Mouse (Mus musculus) adrenal gland, postnatal 4 days (tissue): ENCODE data around the gene Arl2. TPM values are rescaled to one million over a fixed set of nuclear protein-coding genes. Genes with fewer than 3 reads are reported as not detected.

Experiments
- DNase-seq, 2 experiments: peaks; one replicate each; pipeline ENCODE4 v3.0.0; 2021 to 2022; ENCODE audit warnings: low spot score in 2 of 2, mixed read lengths in 2 of 2
- total RNA-seq, 2 experiments: library from RNA; stranded (reverse); gene quantifications; 2 replicates each; pipeline ENCODE4 v1.2.3; 2021

Arl2 gene
- total RNA-seq, 2 experiments from 2014 or later, result 64.2 to 65.1 TPM

DNA sequence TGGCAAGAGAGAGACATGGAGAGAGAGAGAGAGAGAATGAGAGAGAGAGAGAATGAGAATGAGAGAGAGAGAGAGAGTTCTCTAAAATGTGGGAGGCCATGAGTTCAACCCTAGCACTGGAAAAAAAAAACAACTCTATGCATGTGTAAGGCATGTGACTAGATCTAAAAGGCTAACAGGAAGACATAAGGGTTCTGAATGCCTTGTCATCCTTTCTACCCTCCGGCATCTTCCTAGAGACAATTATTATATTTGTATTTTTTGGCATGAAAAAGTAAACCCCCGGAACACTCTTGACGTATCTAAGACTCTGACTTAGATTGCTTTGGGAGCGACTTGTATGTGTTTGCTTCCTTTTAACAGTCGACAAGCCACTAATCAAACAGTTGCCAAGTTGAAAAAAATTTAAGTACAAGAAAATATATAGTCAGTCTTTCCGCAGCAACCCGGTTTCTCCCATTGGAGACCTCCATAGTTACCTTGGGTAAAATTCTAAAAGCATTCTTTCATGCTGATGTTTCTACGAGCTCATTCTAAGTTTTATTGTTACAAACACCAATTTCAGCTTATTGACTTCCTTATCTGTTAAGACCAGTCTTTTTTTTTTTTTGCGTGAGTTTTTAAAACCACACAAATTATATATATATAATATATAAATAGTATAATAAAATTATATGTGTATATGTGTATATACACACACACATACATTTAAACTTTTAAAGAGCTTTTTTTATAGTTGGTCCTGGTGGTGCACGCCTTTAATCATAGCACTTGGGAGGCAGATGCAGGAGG lies 14.4 kb downstream of the Arl2 start:
- DNase-seq, result no peak

DNA sequence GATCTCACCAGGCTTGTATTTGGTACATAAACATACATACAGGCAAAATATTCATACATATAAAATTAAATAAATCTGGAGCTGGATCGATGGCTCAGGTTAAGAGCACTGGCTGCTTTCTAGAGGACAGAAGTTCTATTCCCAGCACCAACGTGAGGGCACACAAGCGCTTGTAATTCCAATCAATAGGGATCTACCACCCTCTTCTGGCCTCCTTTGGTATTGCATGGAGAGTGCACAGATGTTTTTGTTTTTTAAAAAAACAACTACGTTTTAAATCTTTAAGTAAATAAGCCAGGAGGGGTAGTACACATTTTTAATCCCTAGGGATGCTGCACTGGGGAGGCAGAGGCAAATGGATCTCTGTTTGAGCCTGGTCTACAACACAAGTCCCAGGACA lies 15.1 kb downstream of the Arl2 start:
- no peak for DNase-seq

DNA sequence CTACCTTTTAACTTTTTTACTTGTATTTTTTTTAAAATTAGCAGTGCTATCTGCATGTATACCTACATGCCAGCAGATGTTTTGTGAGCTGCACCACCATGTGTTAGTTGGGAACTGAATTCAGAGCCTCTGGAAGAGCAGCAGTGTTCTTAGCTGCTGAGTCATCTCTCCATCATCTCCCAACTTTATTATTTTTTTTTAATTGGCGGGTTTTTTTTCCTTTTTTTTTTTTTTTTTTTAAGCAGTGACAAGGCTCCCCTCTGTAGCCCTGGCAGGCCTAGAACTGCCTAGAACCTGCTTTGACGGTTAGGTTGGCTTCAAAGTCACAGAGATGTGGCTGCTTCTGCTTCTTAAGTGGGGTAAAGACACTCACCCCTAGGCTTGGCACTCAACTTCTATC lies 16.4 kb downstream of the Arl2 start:
- DNase-seq, result no peak

DNA sequence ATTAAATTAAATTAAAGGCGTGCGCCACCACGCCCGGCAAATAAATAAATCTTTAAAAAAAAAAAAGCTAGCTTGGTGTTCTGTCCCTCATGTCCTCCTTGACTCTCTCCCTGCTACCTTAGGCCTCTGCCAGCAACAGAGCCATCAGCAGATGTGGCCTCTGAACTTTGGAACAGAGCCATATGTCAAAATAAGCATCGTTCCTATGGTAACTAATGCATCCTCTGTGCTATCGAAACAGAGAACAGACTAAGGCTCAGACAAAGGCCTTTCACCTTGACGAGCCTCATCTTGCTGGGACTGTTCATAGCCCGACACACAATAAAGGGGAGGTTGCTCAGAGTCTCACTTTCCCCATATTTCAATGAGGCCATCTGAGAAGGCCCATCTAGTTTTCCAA lies 18.0 kb downstream of the Arl2 start:
- no peak for DNase-seq

DNA sequence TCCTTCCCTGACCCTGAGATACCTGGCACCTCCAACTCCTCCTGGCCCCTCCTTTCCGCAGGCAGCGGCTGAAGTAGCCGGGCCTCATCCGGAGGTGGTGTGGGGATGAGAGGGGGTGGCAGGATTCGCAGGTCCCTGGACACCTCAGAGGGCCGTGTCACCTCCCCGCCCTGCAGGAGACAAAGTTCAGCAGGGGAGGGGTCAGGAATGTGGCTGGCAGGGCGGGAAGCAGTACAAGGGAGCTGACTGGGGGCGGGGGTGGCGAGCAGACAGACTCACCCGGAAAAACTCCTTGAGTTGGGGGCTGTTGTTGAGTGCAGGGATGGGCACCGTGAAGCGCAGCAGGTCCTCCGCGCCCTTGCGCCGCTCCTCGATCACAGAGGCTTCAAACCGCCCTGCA lies 19.6 kb downstream of the Arl2 start:
- DNase-seq, result no peak

DNA sequence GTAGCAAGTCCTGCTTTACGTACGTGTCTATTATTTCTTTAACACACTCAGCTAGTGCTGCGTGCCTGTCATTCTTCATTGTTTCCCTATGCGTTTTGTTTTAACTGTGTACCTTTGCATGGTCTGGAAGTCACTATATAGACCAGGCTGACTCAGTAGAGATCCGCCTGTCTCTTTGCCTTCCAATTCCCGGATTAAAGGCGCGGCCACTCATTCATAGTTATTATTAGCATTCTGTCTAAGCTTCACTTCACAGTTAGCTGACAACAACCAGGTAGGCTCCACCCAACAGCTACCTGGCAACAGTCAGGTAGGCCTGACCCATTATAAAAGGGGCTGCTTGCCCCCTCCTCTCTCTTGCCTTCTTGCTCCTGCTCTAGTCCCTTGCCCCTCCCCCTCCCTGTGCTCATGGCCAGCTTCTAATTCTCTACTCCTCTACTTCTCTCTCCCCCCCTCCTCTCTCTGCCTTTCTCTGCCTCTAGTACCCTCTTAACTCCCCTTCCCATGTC lies 22.6 kb downstream of the Arl2 start:
- DNase-seq, result no peak

DNA sequence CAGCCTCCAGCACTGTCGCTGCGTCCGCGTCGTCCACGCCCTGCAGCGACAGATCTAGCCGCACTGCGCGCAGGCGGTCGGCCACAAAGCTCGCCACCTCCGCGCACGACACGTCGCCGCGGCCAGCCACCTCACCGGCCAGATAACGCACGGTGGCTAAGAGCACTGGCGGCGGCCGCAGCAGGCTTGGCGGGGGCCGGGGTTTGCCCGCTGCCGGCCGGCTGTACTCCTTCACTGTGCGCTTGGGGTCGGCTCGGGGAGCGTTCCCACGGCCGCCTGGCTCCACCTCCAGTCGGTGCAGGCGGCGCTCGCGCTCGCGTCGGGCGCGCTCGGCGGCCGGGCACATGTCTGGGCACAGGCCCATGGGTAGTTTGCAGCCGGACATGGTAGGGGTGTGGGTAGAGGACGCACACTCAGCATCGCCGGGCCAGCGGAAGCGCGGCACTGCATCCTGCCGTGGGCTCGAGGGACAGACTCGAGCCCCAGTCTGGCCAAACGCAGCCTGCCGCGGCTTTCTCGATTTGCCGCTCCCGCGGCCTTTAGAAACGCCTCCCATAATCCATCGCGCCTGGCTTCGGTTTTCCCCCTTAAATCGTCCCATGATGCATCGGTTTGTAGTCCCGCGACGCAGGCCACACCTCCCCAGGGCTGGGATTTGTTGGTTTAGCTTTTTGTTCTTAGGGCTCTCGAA lies 23.2 kb downstream of the Arl2 start, which contains the start of gene Sac3d1:
Gene Sac3d1, minus strand, starts transcription at position 665 of the 691 bp plus-strand sequence.
- peak; percentile 62 to 72 for DNase-seq

DNA sequence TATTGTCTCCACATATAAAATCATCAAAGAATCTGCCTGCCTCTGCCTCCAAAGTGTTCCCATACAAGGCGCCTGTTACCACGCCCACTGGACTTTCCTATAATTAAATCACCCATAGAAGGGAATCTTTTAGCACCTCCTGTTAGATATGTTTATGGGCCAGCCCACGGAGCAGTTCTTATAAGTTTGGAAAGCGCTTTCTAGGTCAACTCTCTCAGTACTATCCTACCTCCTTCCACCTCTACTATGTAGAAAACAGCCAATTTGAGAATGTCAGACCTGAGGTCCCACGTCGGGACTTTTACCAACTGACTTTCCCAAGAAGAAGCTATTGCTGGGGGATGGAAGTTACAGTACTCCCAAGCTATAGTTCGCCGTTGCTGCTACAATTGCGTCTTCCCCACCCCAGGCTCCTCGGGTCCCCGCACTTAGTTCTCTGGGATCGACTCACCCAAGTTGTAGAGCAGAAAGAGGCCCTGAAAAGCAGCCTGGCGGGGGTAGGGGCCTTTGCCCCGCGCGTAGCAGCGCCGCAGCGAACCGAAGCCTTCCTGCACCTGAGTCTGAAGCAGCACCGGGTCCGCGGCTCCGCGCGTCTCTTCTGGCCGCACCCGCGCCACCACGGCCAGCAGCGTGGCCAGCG lies 23.9 kb downstream of the Arl2 start:
- no peak for DNase-seq

DNA sequence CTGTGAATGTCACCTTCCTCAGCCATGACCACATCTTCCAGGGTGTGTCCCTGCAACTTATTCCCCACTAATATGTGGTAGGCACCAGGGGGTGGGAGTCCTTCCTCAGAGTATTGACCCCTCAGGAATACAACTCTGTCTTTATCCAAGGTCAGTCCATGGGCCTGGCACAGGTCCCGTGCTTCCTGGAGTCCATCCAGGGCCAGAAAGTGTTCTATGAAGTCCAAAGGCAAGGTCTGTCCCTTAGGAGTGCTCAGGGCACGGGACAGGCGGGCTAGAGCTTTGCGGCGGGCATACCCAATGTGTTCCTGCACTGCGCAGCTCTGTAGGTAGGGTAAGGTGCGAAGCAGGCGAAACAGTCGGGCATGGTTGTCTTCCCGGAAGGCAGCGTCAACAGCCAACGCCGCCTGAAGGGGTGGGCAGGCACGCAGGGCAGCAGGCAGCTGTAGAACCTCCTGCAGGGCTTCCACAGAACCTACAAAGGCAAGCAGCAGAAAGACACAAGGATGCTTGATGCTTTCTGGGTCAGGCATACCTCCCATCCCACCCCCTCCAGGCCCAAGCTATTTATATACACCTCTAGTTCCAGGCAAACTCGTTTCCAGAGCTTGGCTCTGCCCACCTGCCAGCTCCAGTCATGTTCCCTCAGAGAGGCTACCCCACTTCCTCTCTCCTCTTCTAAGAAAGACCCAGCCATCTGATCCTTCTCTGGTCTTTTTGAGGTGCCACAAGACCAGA lies 25.1 kb downstream of the Arl2 start:
- no peak for DNase-seq

DNA sequence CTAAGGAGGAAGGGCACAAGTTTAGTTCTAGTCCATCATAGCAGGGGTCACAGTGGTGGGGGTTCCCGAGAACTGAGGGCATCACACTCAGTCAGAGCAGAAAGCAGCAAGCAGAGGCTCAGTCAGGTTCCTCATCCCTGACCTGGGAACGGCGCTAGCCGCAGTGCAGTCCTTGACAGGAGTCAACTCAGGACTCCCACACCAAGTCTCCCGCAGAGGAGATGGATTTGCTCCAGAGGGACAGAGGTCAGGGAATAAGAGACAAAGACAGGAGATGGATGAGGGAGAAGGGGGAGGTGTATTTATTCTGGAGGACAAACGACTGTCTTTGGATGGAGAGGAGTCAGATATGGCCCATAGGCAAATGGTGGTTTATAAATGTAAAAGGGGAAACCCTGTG lies 28.2 kb downstream of the Arl2 start:
- no peak for DNase-seq

DNA sequence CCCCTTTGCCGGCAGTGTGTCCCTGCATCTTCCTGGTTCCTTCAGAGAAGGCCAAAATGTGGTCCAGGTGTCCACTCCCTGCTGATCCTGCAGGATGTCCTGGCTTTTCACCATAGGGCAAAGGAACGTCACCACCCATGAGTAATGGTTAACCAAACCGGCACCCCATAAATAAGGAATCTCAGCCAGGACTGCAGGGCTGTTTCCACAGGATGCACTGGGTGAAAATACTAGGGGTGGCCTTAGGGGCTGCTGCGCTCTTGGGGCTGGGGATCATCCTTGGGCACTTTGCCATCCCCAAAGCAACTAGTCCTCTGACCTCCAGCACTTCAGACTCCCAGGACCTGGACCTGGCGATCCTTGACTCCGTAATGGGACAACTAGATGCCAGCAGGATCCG lies 35.8 kb downstream of the Arl2 start, which contains the start of gene Naaladl1:
Gene Naaladl1, plus strand, starts transcription at position 197 of the 400 bp plus-strand sequence.
- DNase-seq, result no peak

DNA sequence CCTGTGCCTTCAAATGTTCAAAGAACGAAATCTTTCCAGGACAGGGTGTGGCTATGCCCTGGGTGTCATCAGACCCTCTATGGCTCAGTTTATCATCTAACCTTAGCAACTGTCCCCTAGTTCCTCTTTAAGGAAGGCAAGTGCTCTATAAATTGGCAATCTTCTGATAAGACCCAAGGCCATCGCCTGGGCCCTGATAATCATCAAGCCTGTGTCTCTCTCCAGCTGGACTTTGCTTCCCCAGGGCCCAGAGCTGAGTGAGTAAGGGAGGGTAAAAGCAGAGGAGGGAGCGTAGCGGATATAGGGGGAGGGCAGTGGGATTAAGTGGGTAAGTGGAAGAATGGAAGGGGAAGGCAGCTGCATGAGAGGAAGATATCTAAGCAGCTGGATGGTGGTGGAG lies 36.9 kb downstream of the Arl2 start:
- DNase-seq, result no peak

DNA sequence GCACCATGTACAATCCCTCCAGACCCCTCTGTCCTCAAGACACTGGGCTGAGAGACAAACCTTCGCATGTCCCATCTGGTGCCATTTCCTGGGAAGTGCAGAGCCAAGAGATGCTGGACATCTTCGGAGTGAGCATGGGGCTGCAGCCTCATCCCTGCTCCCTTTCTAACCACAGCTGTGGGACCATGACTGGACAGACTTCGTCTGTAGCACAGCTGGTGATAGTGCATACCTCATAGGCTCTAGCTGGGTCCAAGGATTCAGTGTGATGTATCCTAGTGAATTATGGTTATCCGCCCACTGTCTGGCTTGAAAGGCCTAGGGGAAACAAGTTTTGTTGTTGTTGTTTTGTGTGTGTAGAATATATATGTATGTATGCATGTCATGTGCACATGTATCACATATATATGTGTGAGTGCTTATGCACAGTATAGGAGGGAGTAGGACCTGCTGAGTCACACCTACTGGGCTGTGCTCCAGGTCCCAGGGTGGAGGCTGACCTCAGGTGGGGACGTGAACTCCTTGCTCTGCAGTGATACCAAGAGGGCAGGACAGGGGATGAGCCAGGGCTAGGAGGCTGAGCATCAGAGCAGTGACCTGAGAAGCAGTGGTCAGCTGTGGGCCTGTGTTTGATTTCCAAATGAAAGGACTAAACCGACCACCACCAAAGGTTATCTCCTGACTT lies 39.0 kb downstream of the Arl2 start:
- DNase-seq, result no peak

DNA sequence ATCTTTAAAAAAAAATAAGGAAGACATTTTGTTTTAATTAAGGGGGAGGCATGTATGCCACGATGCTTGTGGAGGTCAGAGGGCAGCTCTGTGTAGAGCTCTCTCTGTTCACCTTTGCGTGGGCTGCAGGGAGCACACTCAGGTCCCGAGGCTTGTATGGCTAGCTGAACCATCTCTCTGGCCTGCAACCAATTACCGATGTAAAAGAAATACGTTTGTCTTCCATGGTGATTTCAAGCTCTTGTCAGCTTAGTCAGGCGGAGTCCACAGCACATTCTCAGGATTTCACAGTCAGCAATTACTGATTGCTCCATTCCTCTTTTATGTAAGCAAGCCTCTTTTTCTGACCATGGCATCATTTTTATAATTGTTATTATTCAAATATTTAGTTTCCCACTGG lies 40.2 kb downstream of the Arl2 start:
- no peak for DNase-seq

DNA sequence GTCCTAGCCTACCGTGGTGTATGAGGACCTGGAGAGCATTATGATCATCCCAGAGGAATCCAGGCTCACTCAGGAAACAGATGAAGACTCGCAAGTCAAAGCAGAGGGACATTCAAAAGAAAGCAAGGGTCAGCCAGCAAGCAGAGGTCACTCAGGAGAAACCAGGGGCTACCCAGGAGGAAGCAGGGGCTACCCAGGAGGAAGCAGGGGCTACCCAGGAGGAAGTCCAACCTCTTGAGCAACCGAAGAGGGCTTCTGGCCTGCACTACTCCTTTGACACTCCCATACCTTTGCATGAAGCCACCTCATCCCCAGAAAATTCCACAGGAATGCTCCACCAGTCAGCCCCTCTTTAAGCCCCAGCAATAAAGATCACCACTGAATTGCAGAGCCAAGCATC lies 43.5 kb downstream of the Arl2 start:
- no peak for DNase-seq

DNA sequence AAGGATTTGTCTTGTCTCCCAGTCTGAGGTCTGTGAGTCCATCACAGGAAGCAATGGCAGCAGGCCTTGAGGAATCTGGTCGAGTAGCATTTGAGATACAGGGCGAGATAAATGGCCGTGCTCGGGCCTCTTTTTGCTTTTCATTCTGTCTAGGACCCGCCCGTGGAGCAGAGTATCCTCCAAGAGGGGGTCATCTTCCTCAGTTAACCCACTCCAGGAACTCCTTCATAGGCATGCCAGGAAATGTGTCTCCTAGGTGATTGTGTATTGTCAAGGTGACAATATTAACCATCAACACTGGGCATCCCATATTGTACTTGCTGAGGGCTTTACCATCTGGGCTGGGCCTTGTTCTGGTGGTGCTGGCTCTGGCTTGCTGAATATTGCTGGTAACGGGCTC lies 47.2 kb downstream of the Arl2 start, which contains the start of gene AC131692.1:
Gene AC131692.1, plus strand, starts transcription at position 301 of the 400 bp plus-strand sequence.
- no peak for DNase-seq

DNA sequence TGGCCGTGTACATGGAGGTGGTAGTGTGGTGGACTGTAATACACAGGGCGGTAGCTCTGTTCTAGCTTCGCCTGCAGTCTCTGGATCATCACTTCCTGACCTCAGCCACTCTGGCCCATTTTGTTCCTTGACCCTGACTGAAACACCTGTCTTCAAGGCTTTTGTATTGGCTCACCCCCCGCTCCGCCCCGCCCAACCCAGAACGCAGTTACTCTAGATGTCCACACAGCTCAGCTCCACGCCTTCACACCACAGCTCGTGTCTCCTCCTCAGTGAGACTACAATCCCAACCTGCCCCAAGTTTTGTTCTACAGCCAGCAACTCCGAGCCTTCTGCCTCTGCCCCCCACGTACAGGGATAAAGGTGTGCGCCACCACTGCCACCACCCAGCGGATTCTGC lies 52.5 kb downstream of the Arl2 start:
- no peak for DNase-seq

DNA sequence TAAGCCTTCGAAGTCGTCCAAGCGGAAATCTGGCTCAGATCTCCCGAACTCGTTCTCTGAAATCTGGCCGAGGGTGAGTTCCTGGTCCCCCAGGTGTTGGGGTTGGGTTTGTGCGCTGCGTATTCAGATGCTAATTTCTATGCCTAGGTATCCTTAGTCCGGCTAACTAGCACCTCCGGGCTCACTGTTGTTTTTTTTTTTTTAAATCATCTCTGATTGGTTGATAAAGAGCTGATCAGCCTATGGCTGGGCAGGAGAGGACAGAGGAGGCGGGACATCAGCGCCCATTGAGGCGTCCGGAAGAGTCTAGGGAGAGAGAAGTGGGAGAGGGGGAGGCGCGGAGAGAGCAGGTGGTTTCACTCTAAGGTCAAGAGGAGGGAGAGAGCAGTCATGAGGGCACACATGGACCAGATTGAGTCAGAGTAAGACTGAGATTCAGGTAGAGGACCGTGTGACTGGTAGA lies 55.9 kb downstream of the Arl2 start:
- peak in 1 of 2 experiments; percentile 32 for DNase-seq

DNA sequence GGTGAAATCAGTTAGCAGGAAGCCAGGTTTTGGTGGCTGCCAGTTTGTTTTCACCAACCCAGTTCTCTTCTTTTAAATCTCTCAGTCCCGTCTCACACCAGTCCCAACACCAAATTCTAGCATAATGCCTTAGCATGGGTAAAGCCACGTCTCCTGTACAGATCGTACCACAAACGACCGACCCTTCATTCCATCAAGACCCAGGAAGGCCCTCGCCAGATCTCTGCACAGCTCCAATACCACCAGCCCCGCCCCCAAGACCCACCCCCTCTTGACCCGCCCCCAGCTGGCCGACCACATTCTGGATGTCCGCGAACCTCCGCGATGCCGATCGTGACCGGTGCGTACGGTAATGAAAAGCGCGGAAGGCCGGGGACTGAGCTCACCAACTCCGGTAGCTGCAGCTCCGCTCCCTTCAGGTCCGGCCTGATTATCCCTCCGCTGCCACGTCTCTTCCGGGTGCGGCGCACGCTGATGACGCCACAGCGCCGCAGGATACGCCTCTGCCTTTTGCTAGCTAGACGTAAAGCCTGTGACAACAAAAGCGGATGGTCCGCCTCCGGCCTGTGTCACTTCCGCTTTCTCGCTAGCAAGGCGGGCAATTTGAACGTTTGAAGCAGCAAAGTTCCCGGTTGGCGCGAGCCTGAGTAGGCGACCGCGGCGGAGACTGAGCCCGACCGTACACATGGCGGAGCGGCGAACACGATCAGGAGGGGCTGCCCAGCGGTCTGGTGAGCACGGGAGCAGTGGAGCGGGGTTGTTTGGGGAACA lies 56.7 kb downstream of the Arl2 start, which contains the start of the genes Zfpl1 and Cdca5:
Gene Zfpl1, minus strand, starts transcription at position 479 of the 771 bp plus-strand sequence.
Gene Cdca5, plus strand, starts transcription at position 506 of the 771 bp plus-strand sequence.
- DNase-seq, result peak; percentile 83 to 89
